9 mouse cellular contexts compared by ENCODE assay signal in the genomic region with DNA sequence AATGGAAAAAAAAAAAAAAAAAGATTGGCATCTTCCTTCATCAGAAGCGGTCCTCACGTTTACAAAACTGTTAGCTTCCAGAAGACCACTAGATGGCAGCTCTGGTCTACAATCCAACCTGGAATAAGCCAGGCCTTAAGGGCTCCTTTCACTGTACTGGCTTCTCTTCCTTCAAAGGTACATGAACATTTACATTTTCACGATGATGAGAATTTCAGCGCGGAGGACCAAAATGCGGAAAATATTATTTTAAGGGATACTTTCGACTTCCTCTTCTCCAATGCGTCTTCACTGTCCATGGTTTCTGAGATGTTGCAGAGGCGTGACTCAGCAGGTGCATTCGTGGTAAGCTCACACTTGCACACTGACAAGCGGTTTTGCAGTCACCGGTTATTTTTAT.
A peak's percentile ranks its signal among the peaks of the same experiment; 100 is the strongest.
DNase-seq lines count a peak whose midpoint lies in the region; ATAC-seq and TF ChIP-seq lines count a peak whose summit lies in the region.
"Had no signal": no experiment of that assay in that cellular context is flagged by ENCODE, and none has a peak within 500 bp of the region (broad histone marks: within the 10 kb centered on the region; RNA-seq: fewer than 3 reads in every experiment).

No protein-coding gene starts in this region.

- no peak for TF ChIP-seq POLR2A in spleen, adult 2 months (IDR thresholded peaks at IDR 0.05; ENCODE audit: low read depth, low read length)

- 0 out of 2 replicates have a peak overlapping the region, but pooled peaks have one; percentile 3 for H3K4me2 ChIP-seq in forebrain, embryonic 16.5 days (ENCODE audit: low read length)
- no peak overlapping the region for H3K4me2 ChIP-seq in liver, postnatal 0 days (ENCODE audit: low read depth, low read length)
- peak overlapping the region; percentile 30; the same call in 1 of the 2 replicates for H3K4me2 ChIP-seq in neural tube, embryonic 13.5 days
- H3K4me2 ChIP-seq: embryonic facial prominence, embryonic 13.5 days had no signal

- WGBS in spleen, adult 2 months: 9% methylated on average over 12 of the region's 12 CpGs
- WGBS in forebrain, embryonic 16.5 days: 34% methylated on average over 12 of the region's 12 CpGs
- WGBS in liver, postnatal 0 days (ENCODE audit: insufficient replicate concordance): 21% methylated on average over 12 of the region's 12 CpGs
- WGBS in neural tube, embryonic 13.5 days: 31% methylated on average over 12 of the region's 12 CpGs

- H3K36me3 ChIP-seq in spleen, adult 2 months (ENCODE audit: control insufficient read depth, insufficient read depth, low read length): no peaks in the 10 kb centered on the region
- no peaks in the 10 kb centered on the region for H3K36me3 ChIP-seq in forebrain, embryonic 16.5 days (ENCODE audit: control insufficient read depth, insufficient read depth)
- no peaks in the 10 kb centered on the region; the same call in 1 of the 2 replicates for H3K36me3 ChIP-seq in liver, postnatal 0 days (replicated peaks; ENCODE audit: insufficient read depth, low read length)
- no peaks in the 10 kb centered on the region for H3K36me3 ChIP-seq in neural tube, embryonic 13.5 days

- TF ChIP-seq EP300 in liver, postnatal 0 days (IDR thresholded peaks at IDR 0.05; ENCODE audit: low read depth): no peak

- H3K4me1 ChIP-seq in spleen, adult 2 months (ENCODE audit: control insufficient read depth, insufficient read depth, insufficient read length): no peaks in the 10 kb centered on the region
- no peaks in the 10 kb centered on the region for H3K4me1 ChIP-seq in forebrain, embryonic 16.5 days (replicated peaks; ENCODE audit: control insufficient read depth, insufficient read depth, low read length)
- H3K4me1 ChIP-seq in liver, postnatal 0 days (ENCODE audit: insufficient read depth): no peaks in the 10 kb centered on the region
- no peaks in the 10 kb centered on the region for H3K4me1 ChIP-seq in neural tube, embryonic 13.5 days (replicated peaks)
- H3K4me1 ChIP-seq: embryonic facial prominence, embryonic 13.5 days had no signal

- H3K9ac ChIP-seq in forebrain, embryonic 16.5 days (replicated peaks; ENCODE audit: low read depth, low read length): no peak overlapping the region
- no peak overlapping the region for H3K9ac ChIP-seq in liver, postnatal 0 days (replicated peaks)
- H3K9ac ChIP-seq in neural tube, embryonic 13.5 days: no peak overlapping the region
- H3K9ac ChIP-seq: embryonic facial prominence, embryonic 13.5 days had no signal

- no peaks in the 10 kb centered on the region for H3K9me3 ChIP-seq in forebrain, embryonic 16.5 days (ENCODE audit: control insufficient read depth, low read length)
- no peaks in the 10 kb centered on the region for H3K9me3 ChIP-seq in liver, postnatal 0 days (ENCODE audit: low read length)
- no peaks in the 10 kb centered on the region for H3K9me3 ChIP-seq in neural tube, embryonic 13.5 days
- H3K9me3 ChIP-seq: embryonic facial prominence, embryonic 13.5 days had no signal

- DNase-seq in spleen, adult 2 months (ENCODE audit: low read depth in 1 of 2, low spot score in 2 of 2): peak; percentile 12 to 22
- DNase-seq in spleen, postnatal 4 days (ENCODE audit: low spot score in 2 of 2): no peak
- peak; percentile 17 for DNase-seq in cerebellum, adult 11 months
- peak; percentile 70 for DNase-seq in kidney, adult 9 months
- no peak for DNase-seq in liver, postnatal 0 days
- no peak for DNase-seq in gastrocnemius, postnatal 36 days

- H3K27me3 ChIP-seq in spleen, adult 2 months (ENCODE audit: control insufficient read depth, insufficient read depth, low read length): no peaks in the 10 kb centered on the region
- no peaks in the 10 kb centered on the region for H3K27me3 ChIP-seq in forebrain, embryonic 16.5 days (replicated peaks; ENCODE audit: control insufficient read depth, insufficient read depth, low read length)
- no peaks in the 10 kb centered on the region for H3K27me3 ChIP-seq in liver, postnatal 0 days (ENCODE audit: insufficient read depth, low read length)
- H3K27me3 ChIP-seq in neural tube, embryonic 13.5 days: no peaks in the 10 kb centered on the region
- H3K27me3 ChIP-seq: embryonic facial prominence, embryonic 13.5 days had no signal

- H3K27ac ChIP-seq in spleen, adult 2 months (ENCODE audit: insufficient read depth, low read length): no peak overlapping the region
- no peak overlapping the region for H3K27ac ChIP-seq in forebrain, embryonic 16.5 days (ENCODE audit: low read length)
- no peak overlapping the region for H3K27ac ChIP-seq in liver, postnatal 0 days (ENCODE audit: low read depth)
- no peak overlapping the region for H3K27ac ChIP-seq in neural tube, embryonic 13.5 days (replicated peaks)
- H3K27ac ChIP-seq: embryonic facial prominence, embryonic 13.5 days had no signal

- H3K4me3 ChIP-seq in spleen, adult 2 months (ENCODE audit: extremely low read depth, insufficient read depth, insufficient read length): no peak overlapping the region
- no peak overlapping the region for H3K4me3 ChIP-seq in forebrain, embryonic 16.5 days (replicated peaks; ENCODE audit: low read length)
- no peak overlapping the region for H3K4me3 ChIP-seq in liver, postnatal 0 days (ENCODE audit: low read depth, low read length)
- no peak overlapping the region for H3K4me3 ChIP-seq in neural tube, embryonic 13.5 days
- H3K4me3 ChIP-seq: embryonic facial prominence, embryonic 13.5 days had no signal

- TF ChIP-seq CTCF in spleen, adult 2 months (IDR thresholded peaks at IDR 0.05; ENCODE audit: extremely low read depth, insufficient read depth, insufficient read length, insufficient replicate concordance): peak; percentile 28; the same call in 1 of the 2 replicates
- TF ChIP-seq CTCF in liver, postnatal 0 days (IDR thresholded peaks at IDR 0.05; ENCODE audit: low read depth): peak; percentile 68

- intact Hi-C loops in gastrocnemius, postnatal 36 days (cut with DNase I): loop anchor here (5.0 kb wide), 1 partner anchor 370 kb away; no protein-coding TSS in a partner anchor

- peak; percentile 95 for ATAC-seq in forebrain, embryonic 16.5 days
- no peak for ATAC-seq in liver, postnatal 0 days
- ATAC-seq in neural tube, embryonic 13.5 days (ENCODE audit: low read depth): peak; percentile 77

Comparison
In these comparisons a context has a peak if more than half of its experiments do, and no peak if none do; other contexts are left out.
1. DNase-seq: peak in spleen, adult 2 months (2 of 2), cerebellum, adult 11 months (single experiment) and kidney, adult 9 months (single experiment); none in spleen, postnatal 4 days (0 of 2), liver, postnatal 0 days (single experiment) and gastrocnemius, postnatal 36 days (0 of 2).